Mouse (Mus musculus): ENCODE measurements at regions not wholly inside any gene's neighbourhood (a gene's known extent, or its start where the extent isn't known, plus 50 kb on each side); places are given as distances from the start of the nearest gene placed in this dataset.

- no peak overlapping the region for H3K9ac ChIP-seq (ENCODE audit: low read length)
- no peak overlapping the region for H3K4me3 ChIP-seq (ENCODE audit: low read depth, low read length)
- H3K9me3 ChIP-seq (ENCODE audit: control insufficient read depth, low read length), result no peaks in the 10 kb centered on the region
- no peaks in the 10 kb centered on the region for H3K27me3 ChIP-seq (ENCODE audit: control insufficient read depth, insufficient read depth, low read length)
- H3K27ac ChIP-seq (ENCODE audit: low read depth, low read length), result no peak overlapping the region
- H3K4me2 ChIP-seq, result no peak overlapping the region
- H3K36me3 ChIP-seq (ENCODE audit: control insufficient read depth, insufficient read depth, low read length), result no peaks in the 10 kb centered on the region
- ATAC-seq (ENCODE audit: low FRiP score), result no peak
- WGBS, result 98% methylated on average over 2 of the region's 2 CpGs
- DNase-seq (ENCODE audit: low spot score, missing footprints), result no peak
- no peaks in the 10 kb centered on the region for H3K4me1 ChIP-seq (ENCODE audit: control insufficient read depth, insufficient read depth, low read length)
Observed at GRCm38 (mm10) chr12:36949096-36949738, 159.1 kb upstream of the Meox2 start.

- no peaks in the 10 kb centered on the region for H3K36me3 ChIP-seq (ENCODE audit: control insufficient read depth, insufficient read depth, low read length)
- WGBS, result 73% methylated on average over 3 of the region's 3 CpGs
Observed at GRCm38 (mm10) chr12:36974432-36975094, 133.8 kb upstream of the Meox2 start.

DNA sequence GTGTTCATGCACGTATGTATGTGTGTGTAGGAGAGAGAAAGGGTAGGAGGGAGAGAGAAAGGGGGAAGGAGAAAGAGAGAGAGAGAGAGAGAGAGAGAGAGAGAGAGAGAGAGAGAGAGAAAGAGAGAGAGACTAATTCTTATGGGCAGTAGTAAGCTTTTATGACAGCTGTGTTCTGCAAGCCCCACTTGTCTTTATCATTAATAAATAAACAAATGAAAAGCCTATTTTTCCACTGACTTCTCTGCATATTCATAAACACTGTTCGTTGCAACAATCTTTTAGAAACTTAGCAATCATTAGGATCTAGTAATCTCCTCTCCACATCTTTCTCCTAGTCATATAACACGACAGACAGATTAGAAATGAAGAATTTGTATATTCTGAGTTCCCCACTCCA, 131.2 kb upstream of the Meox2 start:
- no peaks in the 10 kb centered on the region for H3K4me1 ChIP-seq (ENCODE audit: control insufficient read depth, insufficient read depth, low read length)
- no peak overlapping the region for H3K27ac ChIP-seq (ENCODE audit: low read depth, low read length)
- 67% methylated on average over 3 of the region's 3 CpGs for WGBS
- no peak overlapping the region for H3K9ac ChIP-seq (ENCODE audit: low read length)
- H3K4me3 ChIP-seq (ENCODE audit: low read depth, low read length), result no peak overlapping the region
- no peaks in the 10 kb centered on the region for H3K9me3 ChIP-seq (ENCODE audit: control insufficient read depth, low read length)
- H3K36me3 ChIP-seq (ENCODE audit: control insufficient read depth, insufficient read depth, low read length), result no peaks in the 10 kb centered on the region
- no peak overlapping the region for H3K4me2 ChIP-seq
- no peaks in the 10 kb centered on the region for H3K27me3 ChIP-seq (ENCODE audit: control insufficient read depth, insufficient read depth, low read length)
- DNase-seq (ENCODE audit: low spot score, missing footprints) (no peak), ATAC-seq (ENCODE audit: low FRiP score) (no peak)

More at GRCm38 (mm10) chr12:36974432-36975094, 133.8 kb upstream of the Meox2 start:
- Histone ChIP-seq H3K4me2 (no peak overlapping the region), H3K9ac (ENCODE audit: low read length) (no peak overlapping the region), H3K9me3 (ENCODE audit: control insufficient read depth, low read length) (no peaks in the 10 kb centered on the region), H3K27me3 (ENCODE audit: control insufficient read depth, insufficient read depth, low read length) (no peaks in the 10 kb centered on the region), H3K4me1 (ENCODE audit: control insufficient read depth, insufficient read depth, low read length) (no peaks in the 10 kb centered on the region), H3K4me3 (ENCODE audit: low read depth, low read length) (no peak overlapping the region), H3K27ac (ENCODE audit: low read depth, low read length) (no peak overlapping the region)
- no peak for DNase-seq (ENCODE audit: low spot score, missing footprints)
- ATAC-seq (ENCODE audit: low FRiP score), result no peak

GRCm38 (mm10) chr12:36991135-36991534, 117.2 kb upstream of the Meox2 start:
- Histone ChIP-seq H3K4me1 (ENCODE audit: control insufficient read depth, insufficient read depth, low read length) (no peaks in the 10 kb centered on the region), H3K4me2 (no peak overlapping the region), H3K27ac (ENCODE audit: low read depth, low read length) (no peak overlapping the region), H3K9ac (ENCODE audit: low read length) (no peak overlapping the region), H3K27me3 (ENCODE audit: control insufficient read depth, insufficient read depth, low read length) (no peaks in the 10 kb centered on the region), H3K36me3 (ENCODE audit: control insufficient read depth, insufficient read depth, low read length) (no peaks in the 10 kb centered on the region), H3K9me3 (ENCODE audit: control insufficient read depth, low read length) (no peaks in the 10 kb centered on the region), H3K4me3 (ENCODE audit: low read depth, low read length) (no peak overlapping the region)
- no peak for ATAC-seq (ENCODE audit: low FRiP score)
- DNase-seq (ENCODE audit: low spot score, missing footprints), result no peak
- WGBS, result 81% methylated on average over 4 of the region's 4 CpGs

DNA sequence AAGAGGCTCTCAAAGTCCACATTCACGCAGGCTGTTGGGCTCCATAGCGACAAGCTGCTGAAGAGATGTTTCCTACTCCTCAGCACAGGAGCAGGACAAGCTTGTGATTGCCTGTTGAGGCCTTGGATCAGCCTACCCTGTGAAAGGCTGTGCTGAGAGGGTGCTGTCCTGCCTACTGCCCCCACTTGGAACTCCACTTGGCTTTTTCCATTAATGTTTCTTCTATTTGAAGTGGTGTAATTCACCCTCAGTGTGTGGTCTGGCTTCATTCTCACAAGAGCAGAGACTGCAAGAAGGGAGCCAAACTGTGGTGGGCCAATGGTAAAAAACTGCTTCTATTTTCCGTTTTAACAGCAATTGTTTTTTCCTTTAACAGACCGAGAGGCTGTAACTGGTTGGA, 116.4 kb upstream of the Meox2 start:
- H3K27ac ChIP-seq (ENCODE audit: low read depth, low read length), result no peak overlapping the region
- no peak overlapping the region for H3K4me3 ChIP-seq (ENCODE audit: low read depth, low read length)
- no peaks in the 10 kb centered on the region for H3K36me3 ChIP-seq (ENCODE audit: control insufficient read depth, insufficient read depth, low read length)
- 79% methylated on average over 4 of the region's 4 CpGs for whole genome bisulfite sequencing
- H3K27me3 ChIP-seq (ENCODE audit: control insufficient read depth, insufficient read depth, low read length), result no peaks in the 10 kb centered on the region
- H3K4me1 ChIP-seq (ENCODE audit: control insufficient read depth, insufficient read depth, low read length), result no peaks in the 10 kb centered on the region
- no peaks in the 10 kb centered on the region for H3K9me3 ChIP-seq (ENCODE audit: control insufficient read depth, low read length)
- no peak for ATAC-seq (ENCODE audit: low FRiP score)
- no peak overlapping the region for H3K4me2 ChIP-seq
- no peak overlapping the region for H3K9ac ChIP-seq (ENCODE audit: low read length)
- no peak for DNase-seq (ENCODE audit: low spot score, missing footprints)

GRCm38 (mm10) chr12:37001401-37001800, 106.9 kb upstream of the Meox2 start:
- Histone ChIP-seq H3K9ac (ENCODE audit: low read length) (no peak overlapping the region), H3K4me1 (ENCODE audit: control insufficient read depth, insufficient read depth, low read length) (no peaks in the 10 kb centered on the region), H3K9me3 (ENCODE audit: control insufficient read depth, low read length) (no peaks in the 10 kb centered on the region), H3K27ac (ENCODE audit: low read depth, low read length) (no peak overlapping the region), H3K27me3 (ENCODE audit: control insufficient read depth, insufficient read depth, low read length) (no peaks in the 10 kb centered on the region), H3K4me2 (no peak overlapping the region), H3K4me3 (ENCODE audit: low read depth, low read length) (no peak overlapping the region), H3K36me3 (ENCODE audit: control insufficient read depth, insufficient read depth, low read length) (no peaks in the 10 kb centered on the region)
- WGBS, result 78% methylated on average over 3 of the region's 3 CpGs
- no peak for ATAC-seq (ENCODE audit: low FRiP score)
- no peak for DNase-seq (ENCODE audit: low spot score, missing footprints)

DNA sequence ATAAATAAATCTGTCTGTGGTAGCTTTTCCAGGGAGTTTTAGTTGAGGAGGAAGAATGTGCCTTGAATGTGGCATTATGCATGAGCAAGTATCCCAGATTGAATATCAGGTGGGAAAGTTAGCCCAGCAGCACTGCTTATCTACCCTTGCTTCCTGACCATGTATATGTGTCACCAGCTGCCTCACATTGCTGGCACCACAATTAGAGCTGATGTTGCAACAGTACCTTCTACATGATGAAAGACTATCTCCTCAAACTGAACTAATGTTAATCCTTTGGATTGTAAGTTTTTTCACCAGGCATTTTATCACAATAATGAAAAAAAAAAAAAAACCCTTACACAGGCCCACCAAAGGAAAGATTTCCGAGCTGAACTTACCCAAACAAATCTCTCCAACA, 103.1 kb upstream of the Meox2 start:
- Histone ChIP-seq H3K27me3 (ENCODE audit: control insufficient read depth, insufficient read depth, low read length) (no peaks in the 10 kb centered on the region), H3K4me2 (no peak overlapping the region), H3K27ac (ENCODE audit: low read depth, low read length) (no peak overlapping the region), H3K9ac (ENCODE audit: low read length) (no peak overlapping the region), H3K9me3 (ENCODE audit: control insufficient read depth, low read length) (no peaks in the 10 kb centered on the region), H3K4me3 (ENCODE audit: low read depth, low read length) (no peak overlapping the region), H3K4me1 (ENCODE audit: control insufficient read depth, insufficient read depth, low read length) (no peaks in the 10 kb centered on the region), H3K36me3 (ENCODE audit: control insufficient read depth, insufficient read depth, low read length) (no peaks in the 10 kb centered on the region)
- 84% methylated on average over 1 of the region's 1 CpGs for WGBS
- DNase-seq (ENCODE audit: low spot score, missing footprints) (no peak), ATAC-seq (ENCODE audit: low FRiP score) (no peak)

DNA sequence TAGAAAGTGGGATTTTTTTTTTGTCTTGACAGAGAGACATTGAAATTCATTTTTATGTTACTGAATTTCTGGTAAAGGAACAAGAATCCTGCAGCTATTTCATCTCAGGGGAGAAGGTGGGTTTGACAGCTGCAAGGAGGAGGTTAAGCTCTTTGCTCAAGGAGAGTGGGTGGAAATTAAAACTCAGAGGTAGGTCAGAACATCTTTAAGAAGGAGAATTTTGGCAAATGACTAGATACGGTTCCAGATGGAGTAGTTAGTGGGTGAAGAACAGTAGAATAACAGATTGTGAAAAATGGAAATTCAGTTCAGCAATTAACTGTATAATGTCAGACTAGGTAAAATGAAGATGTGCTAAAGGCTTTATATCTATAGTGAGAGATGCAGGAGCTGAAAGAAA, 98.0 kb upstream of the Meox2 start:
- no peaks in the 10 kb centered on the region for H3K4me1 ChIP-seq (ENCODE audit: control insufficient read depth, insufficient read depth, low read length)
- H3K27me3 ChIP-seq (ENCODE audit: control insufficient read depth, insufficient read depth, low read length), result no peaks in the 10 kb centered on the region
- DNase-seq (ENCODE audit: low spot score, missing footprints) (no peak), ATAC-seq (ENCODE audit: low FRiP score) (no peak)
- H3K9me3 ChIP-seq (ENCODE audit: control insufficient read depth, low read length), result no peaks in the 10 kb centered on the region
- H3K4me3 ChIP-seq (ENCODE audit: low read depth, low read length), result no peak overlapping the region
- H3K4me2 ChIP-seq, result no peak overlapping the region
- 100% methylated on average over 1 of the region's 1 CpGs for WGBS
- no peak overlapping the region for H3K27ac ChIP-seq (ENCODE audit: low read depth, low read length)
- H3K36me3 ChIP-seq (ENCODE audit: control insufficient read depth, insufficient read depth, low read length), result no peaks in the 10 kb centered on the region
- no peak overlapping the region for H3K9ac ChIP-seq (ENCODE audit: low read length)

DNA sequence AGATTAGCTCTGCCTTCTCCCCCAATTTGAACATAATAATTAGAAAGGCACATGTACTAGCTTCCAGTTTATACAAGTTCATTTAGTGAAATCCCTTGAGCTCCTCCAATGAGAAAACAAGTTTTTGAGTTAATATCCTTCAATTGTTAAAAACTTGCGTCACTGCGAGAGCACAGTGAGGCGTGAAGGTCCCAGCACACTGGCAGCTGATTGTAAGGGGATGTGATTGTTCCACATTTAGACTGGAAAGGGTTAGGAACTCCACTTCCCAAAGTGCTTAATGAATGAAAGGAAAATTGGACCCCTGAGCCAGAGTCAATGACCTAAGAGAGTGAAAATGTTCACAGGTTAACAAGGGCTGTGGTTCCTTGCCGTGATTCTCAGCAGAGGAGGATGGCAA, 93.9 kb upstream of the Meox2 start:
- DNase-seq (ENCODE audit: low spot score, missing footprints) (no peak), ATAC-seq (ENCODE audit: low FRiP score) (no peak)
- H3K9me3 ChIP-seq (ENCODE audit: control insufficient read depth, low read length), result no peaks in the 10 kb centered on the region
- no peaks in the 10 kb centered on the region for H3K4me1 ChIP-seq (ENCODE audit: control insufficient read depth, insufficient read depth, low read length)
- H3K27me3 ChIP-seq (ENCODE audit: control insufficient read depth, insufficient read depth, low read length), result no peaks in the 10 kb centered on the region
- H3K36me3 ChIP-seq (ENCODE audit: control insufficient read depth, insufficient read depth, low read length), result no peaks in the 10 kb centered on the region
- H3K9ac ChIP-seq (ENCODE audit: low read length), result no peak overlapping the region
- WGBS, result 61% methylated on average over 4 of the region's 4 CpGs
- H3K4me2 ChIP-seq, result no peak overlapping the region
- H3K4me3 ChIP-seq (ENCODE audit: low read depth, low read length), result no peak overlapping the region
- no peak overlapping the region for H3K27ac ChIP-seq (ENCODE audit: low read depth, low read length)
